Mouse (Mus musculus) adrenal gland, postnatal 4 days (tissue): ENCODE measurements around the gene Cyp4x1. TPM values are rescaled to one million over a fixed set of nuclear protein-coding genes. Genes with fewer than 3 reads are reported as not detected.
A peak's percentile ranks its signal among the peaks of the same experiment; 100 is the strongest.

Experiments
- DNase-seq, 2 experiments: peaks; one replicate each; pipeline ENCODE4 v3.0.0; 2021 to 2022; ENCODE audit warnings: low spot score in 2 of 2, mixed read lengths in 2 of 2
- total RNA-seq, 2 experiments: library from RNA; stranded (reverse); gene quantifications; 2 replicates each; pipeline ENCODE4 v1.2.3; 2021

The Cyp4x1 gene
- total RNA-seq, 2 experiments from 2014 or later: 0.23 to 0.28 TPM

- DNase-seq: no peak
Measured at GRCm38 (mm10) chr4:115057674-115058316, 76.3 kb downstream of the Cyp4x1 start.

GRCm38 (mm10) chr4:115056921-115057673 lies 77.0 kb downstream of the Cyp4x1 start:
- DNase-seq: peak in 1 of 2 experiments; percentile 24

- no peak for DNase-seq
Measured at GRCm38 (mm10) chr4:115056371-115056920, 77.6 kb downstream of the Cyp4x1 start, which contains the start of gene Tal1. Tal1 (plus strand) TSS chr4:115056426.

Other genes with a start within 250 kb of the Cyp4x1 start
- 1 to 10 TPM; 4.0 to 5.1 TPM for gene Foxd2, start 225.4 kb downstream of the Cyp4x1 start, total RNA-seq
- not detected for gene Foxe3, start 208.3 kb downstream of the Cyp4x1 start, total RNA-seq
- 10 to 100 TPM; 83.4 to 87.0 TPM for gene Cmpk1, start 147.0 kb downstream of the Cyp4x1 start, total RNA-seq
- 1 to 10 TPM; 6.5 to 7.1 TPM for gene Stil, start 134.1 kb downstream of the Cyp4x1 start, total RNA-seq
- gene Tal1, start 77.9 kb downstream of the Cyp4x1 start, total RNA-seq: 10 to 100 TPM in 1 of 2 experiments, 1 to 10 TPM in 1; 6.3 to 11.3 TPM
- gene Pdzk1ip1, start 45.6 kb downstream of the Cyp4x1 start, total RNA-seq: 10 to 100 TPM in 1 of 2 experiments, 1 to 10 TPM in 1; 3.2 to 46.4 TPM
- not detected for gene Cyp4a29, start 107.8 kb upstream of the Cyp4x1 start, total RNA-seq
- gene Cyp4a12a, start 164.8 kb upstream of the Cyp4x1 start, total RNA-seq: 1 to 10 TPM in 1 of 2 experiments, under 1 TPM in 1; 0.11 to 1.6 TPM